ENCODE assay signal across 8 mouse cellular contexts in the genomic region with DNA sequence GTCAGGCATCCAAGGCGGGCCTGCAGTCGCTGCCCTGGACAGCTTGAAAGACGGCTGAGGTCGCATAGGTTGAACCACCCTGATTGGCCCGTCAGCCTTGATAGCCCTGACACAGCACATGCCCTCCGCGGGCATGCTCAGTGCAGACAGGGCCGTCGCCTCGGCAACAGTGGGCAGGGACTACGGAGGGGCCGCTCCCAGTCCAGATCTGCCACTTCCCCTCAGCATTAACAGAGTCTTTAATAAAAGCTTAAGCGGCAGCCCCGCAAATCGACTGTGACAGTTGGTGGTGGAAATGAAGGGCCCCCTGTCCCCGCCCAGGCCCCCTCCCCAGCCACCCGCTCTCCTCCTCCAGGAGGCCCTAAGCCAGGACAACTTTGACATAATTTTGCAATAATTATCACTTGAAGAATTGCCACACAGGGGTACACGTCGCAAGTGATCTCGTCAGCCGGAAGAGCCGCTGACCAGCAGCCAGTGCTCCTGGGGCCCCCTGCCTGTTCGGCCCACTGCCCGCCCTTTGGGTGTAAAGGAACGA.
DNase-seq lines count a peak whose midpoint lies in the region; ATAC-seq lines count a peak whose summit lies in the region.

No protein-coding gene starts in this region.

- H3K27me3 ChIP-seq in heart, embryonic 14.5 days (ENCODE audit: control insufficient read depth, insufficient read depth, low read length), result no peaks in the 10 kb centered on the region
- no peaks in the 10 kb centered on the region for H3K27me3 ChIP-seq in kidney, embryonic 16.5 days (ENCODE audit: insufficient read depth, low read length)

- H3K4me2 ChIP-seq in heart, embryonic 14.5 days (ENCODE audit: low read length), result peak overlapping the region; percentile 40
- H3K4me2 ChIP-seq in kidney, embryonic 16.5 days (replicated peaks; ENCODE audit: low read depth, low read length), result peak overlapping the region; percentile 46

- peak; percentile 38 for DNase-seq in right cerebral cortex, postnatal 4 days
- no peak for DNase-seq in right cerebral cortex, postnatal 25 days
- DNase-seq in embryo, embryonic 11 days, result peak; percentile 91
- peak; percentile 82 for DNase-seq in lung, postnatal 14 days
- DNase-seq in retina, embryonic 14.5 days (ENCODE audit: low spot score), result peak; percentile 95
- no peak for DNase-seq in cerebellum, adult 11-12 months

- H3K9ac ChIP-seq in heart, embryonic 14.5 days (ENCODE audit: low read length), result peak overlapping the region; percentile 44
- H3K9ac ChIP-seq in kidney, embryonic 16.5 days (replicated peaks; ENCODE audit: low read length), result peak overlapping the region; percentile 56

- no peaks in the 10 kb centered on the region for H3K9me3 ChIP-seq in heart, embryonic 14.5 days (ENCODE audit: control insufficient read depth, low read length)
- no peaks in the 10 kb centered on the region for H3K9me3 ChIP-seq in kidney, embryonic 16.5 days (ENCODE audit: low read length)

- H3K36me3 ChIP-seq in heart, embryonic 14.5 days (ENCODE audit: control insufficient read depth, insufficient read depth, low read length), result peaks cover 87% of the 10 kb centered on the region
- H3K36me3 ChIP-seq in kidney, embryonic 16.5 days (ENCODE audit: insufficient read depth, low read length), result peaks cover 8% of the 10 kb centered on the region

- peaks cover 14 to 21% of the 10 kb centered on the region in 2 experiments for H3K4me1 ChIP-seq in heart, embryonic 14.5 days (ENCODE audit: control insufficient read depth in 2 of 2, insufficient read depth in 2 of 2, low read length in 2 of 2)
- H3K4me1 ChIP-seq in kidney, embryonic 16.5 days (ENCODE audit: insufficient read depth, low read length), result peaks cover 28% of the 10 kb centered on the region

- WGBS in heart, embryonic 14.5 days, result 13% methylated on average over 25 of the region's 25 CpGs
- WGBS in kidney, embryonic 16.5 days, result 8% methylated on average over 25 of the region's 25 CpGs

- peak; percentile 77 for ATAC-seq in heart, embryonic 14.5 days (ENCODE audit: insufficient number of reproducible peaks, insufficient read depth, low FRiP score, low read depth)
- ATAC-seq in kidney, embryonic 16.5 days (ENCODE audit: low FRiP score, low TSS enrichment), result peak; percentile 95

- H3K27ac ChIP-seq in heart, embryonic 14.5 days (replicated peaks in 1 of 2; ENCODE audit: control insufficient read depth in 1 of 2, insufficient read depth in 1 of 2, low read depth in 2 of 2, low read length in 2 of 2), result peak overlapping the region; percentile 42 to 75
- H3K27ac ChIP-seq in kidney, embryonic 16.5 days (ENCODE audit: low read length), result peak overlapping the region; percentile 87

- no peak overlapping the region for H3K4me3 ChIP-seq in heart, embryonic 14.5 days (ENCODE audit: control insufficient read depth in 1 of 2, insufficient read depth in 1 of 2, low read depth in 1 of 2, low read length in 2 of 2)
- peak overlapping the region; percentile 12; the same call in 1 of the 2 replicates for H3K4me3 ChIP-seq in kidney, embryonic 16.5 days (ENCODE audit: low read length)

Comparison
In these comparisons a context has a peak if more than half of its experiments do, and no peak if none do; other contexts are left out.
1. DNase-seq: peak in right cerebral cortex, postnatal 4 days (single experiment), embryo, embryonic 11 days (single experiment), lung, postnatal 14 days (single experiment) and retina, embryonic 14.5 days (single experiment); none in right cerebral cortex, postnatal 25 days (single experiment) and cerebellum, adult 11-12 months (single experiment).